Mouse (Mus musculus): ENCODE data around the gene Cux1. TPM values are rescaled to one million over a fixed set of nuclear protein-coding genes. Genes with fewer than 3 reads are reported as not detected.

Cux1 gene
- polyA plus RNA-seq, 1 experiment from 2014 or later, result 139 TPM

DNA sequence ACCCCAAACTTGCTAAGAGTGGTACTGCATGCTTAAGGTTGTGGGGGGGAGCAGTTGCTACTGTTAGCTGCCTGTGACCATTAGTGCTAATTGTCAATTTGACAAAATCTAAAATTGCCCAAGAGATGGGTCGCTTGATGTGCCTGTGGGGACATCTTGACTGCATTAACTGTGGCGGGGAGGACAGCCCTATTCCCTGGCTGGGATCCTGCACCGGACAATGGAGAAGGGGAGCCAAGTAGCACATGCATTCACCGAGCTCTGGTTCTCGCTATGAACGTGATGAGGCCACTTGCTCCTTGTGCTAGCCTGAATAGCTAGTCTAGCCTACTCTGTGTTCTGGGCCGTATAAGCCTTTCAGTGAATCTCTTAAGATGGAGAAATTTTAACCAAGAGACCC lies 72.4 kb downstream of the Cux1 start:
- no peaks in the 10 kb centered on the region for H3K27me3 ChIP-seq
- no peak overlapping the region for H3K4me3 ChIP-seq
- H3K9ac ChIP-seq, result no peak overlapping the region
- no peak overlapping the region for H3K27ac ChIP-seq
- no peaks in the 10 kb centered on the region for H3K36me3 ChIP-seq (ENCODE audit: poor library complexity, severe bottlenecking)
- WGBS, result 75% methylated on average over 7 of the region's 7 CpGs
- H3K9me3 ChIP-seq (replicated peaks), result no peaks in the 10 kb centered on the region
- ATAC-seq, result no peak
- H3K4me1 ChIP-seq, result peaks cover 26% of the 10 kb centered on the region
- no peak overlapping the region for H3K4me2 ChIP-seq

GRCm38 (mm10) chr5:136494288-136494687 lies 73.0 kb downstream of the Cux1 start:
- ATAC-seq, result no peak
- no peak overlapping the region for H3K27ac ChIP-seq
- 86% methylated on average over 2 of the region's 2 CpGs for WGBS
- no peak overlapping the region for H3K4me2 ChIP-seq
- H3K27me3 ChIP-seq, result no peaks in the 10 kb centered on the region
- H3K4me3 ChIP-seq, result no peak overlapping the region
- peaks cover 20% of the 10 kb centered on the region for H3K4me1 ChIP-seq
- H3K36me3 ChIP-seq (ENCODE audit: poor library complexity, severe bottlenecking), result no peaks in the 10 kb centered on the region
- no peaks in the 10 kb centered on the region for H3K9me3 ChIP-seq (replicated peaks)
- H3K9ac ChIP-seq, result no peak overlapping the region

DNA sequence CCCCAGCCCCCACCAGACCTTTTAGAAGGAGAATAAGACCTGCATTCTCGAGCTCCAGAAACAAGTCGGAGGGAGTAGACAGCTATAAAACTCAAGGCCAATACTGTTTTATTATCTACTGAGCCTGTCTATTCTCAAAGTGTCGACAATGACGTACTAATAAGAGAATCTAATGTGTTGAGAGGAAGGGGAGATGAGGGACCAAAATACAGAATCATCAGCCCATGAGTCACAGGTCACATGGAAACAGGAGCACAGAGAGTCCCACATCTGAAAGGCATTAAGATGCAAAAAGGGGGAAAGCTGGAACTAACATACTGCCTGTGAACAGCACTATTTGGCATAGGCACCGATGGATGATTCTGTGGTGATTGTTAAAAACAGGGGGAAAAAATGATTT lies 77.8 kb downstream of the Cux1 start:
- WGBS, result 87% methylated on average over 5 of the region's 5 CpGs

DNA sequence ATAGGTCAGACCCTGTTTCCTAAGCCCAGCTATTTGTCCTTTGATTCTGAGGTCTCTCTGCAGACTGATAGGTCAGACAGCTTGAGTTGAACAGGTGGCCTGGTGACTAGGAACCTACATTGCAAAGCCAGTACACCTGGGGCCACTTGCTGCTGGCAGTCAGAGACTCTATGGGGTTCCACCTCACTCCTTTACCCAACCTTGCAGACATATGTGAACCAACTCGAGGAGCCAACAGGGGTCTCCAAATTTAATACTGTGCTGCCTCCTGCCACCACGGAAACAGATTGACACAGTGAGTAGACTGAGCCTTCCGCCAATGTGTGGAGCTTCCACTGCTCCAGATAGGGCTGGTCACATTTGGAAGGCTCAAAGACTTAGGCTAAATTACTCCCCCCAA lies 78.6 kb downstream of the Cux1 start:
- Histone ChIP-seq H3K9me3 (replicated peaks) (no peaks in the 10 kb centered on the region), H3K27me3 (no peaks in the 10 kb centered on the region), H3K4me2 (no peak overlapping the region), H3K36me3 (ENCODE audit: poor library complexity, severe bottlenecking) (peaks cover 16% of the 10 kb centered on the region; the same call in 1 of the 2 replicates), H3K9ac (no peak overlapping the region), H3K27ac (no peak overlapping the region), H3K4me1 (0 out of 2 replicates have a peak, but pooled peaks cover 11% of the 10 kb centered on the region), H3K4me3 (no peak overlapping the region)
- no peak for ATAC-seq
- 81% methylated on average over 3 of the region's 3 CpGs for WGBS

More for the DNA sequence above, 77.8 kb downstream of the Cux1 start:
- no peak overlapping the region for H3K27ac ChIP-seq
- H3K4me2 ChIP-seq, result no peak overlapping the region
- no peaks in the 10 kb centered on the region for H3K27me3 ChIP-seq
- 0 out of 2 replicates have a peak, but pooled peaks cover 11% of the 10 kb centered on the region for H3K4me1 ChIP-seq
- no peak overlapping the region for H3K4me3 ChIP-seq
- H3K9me3 ChIP-seq (replicated peaks), result no peaks in the 10 kb centered on the region
- ATAC-seq, result no peak
- peaks cover 10% of the 10 kb centered on the region; the same call in 1 of the 2 replicates for H3K36me3 ChIP-seq (ENCODE audit: poor library complexity, severe bottlenecking)
- H3K9ac ChIP-seq, result no peak overlapping the region

DNA sequence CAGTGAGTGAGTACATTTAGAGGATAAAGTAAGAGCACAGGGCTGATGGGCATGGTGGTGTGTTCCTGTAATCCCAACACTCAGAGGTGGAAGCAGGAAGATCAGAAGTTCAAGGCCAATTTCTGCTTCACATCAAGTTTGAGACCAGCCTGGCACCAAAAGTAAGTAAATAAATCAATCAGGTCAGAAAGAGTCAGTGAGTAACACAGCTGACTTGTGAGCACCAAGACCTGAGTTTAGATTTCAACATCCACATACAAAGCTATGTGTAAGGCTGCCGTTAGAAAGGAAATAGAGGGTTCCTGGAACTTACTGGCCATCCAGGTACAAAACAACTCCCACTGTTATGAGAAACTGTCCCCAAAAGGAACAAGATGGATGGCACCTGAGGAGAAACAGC lies 79.1 kb downstream of the Cux1 start:
- Histone ChIP-seq H3K4me2 (no peak overlapping the region), H3K4me1 (0 out of 2 replicates have a peak, but pooled peaks cover 11% of the 10 kb centered on the region), H3K9ac (no peak overlapping the region), H3K36me3 (ENCODE audit: poor library complexity, severe bottlenecking) (peaks cover 20% of the 10 kb centered on the region; the same call in 1 of the 2 replicates), H3K4me3 (no peak overlapping the region), H3K9me3 (replicated peaks) (no peaks in the 10 kb centered on the region), H3K27me3 (no peaks in the 10 kb centered on the region), H3K27ac (no peak overlapping the region)
- no peak for ATAC-seq
- 83% methylated on average over 1 of the region's 1 CpGs for WGBS

DNA sequence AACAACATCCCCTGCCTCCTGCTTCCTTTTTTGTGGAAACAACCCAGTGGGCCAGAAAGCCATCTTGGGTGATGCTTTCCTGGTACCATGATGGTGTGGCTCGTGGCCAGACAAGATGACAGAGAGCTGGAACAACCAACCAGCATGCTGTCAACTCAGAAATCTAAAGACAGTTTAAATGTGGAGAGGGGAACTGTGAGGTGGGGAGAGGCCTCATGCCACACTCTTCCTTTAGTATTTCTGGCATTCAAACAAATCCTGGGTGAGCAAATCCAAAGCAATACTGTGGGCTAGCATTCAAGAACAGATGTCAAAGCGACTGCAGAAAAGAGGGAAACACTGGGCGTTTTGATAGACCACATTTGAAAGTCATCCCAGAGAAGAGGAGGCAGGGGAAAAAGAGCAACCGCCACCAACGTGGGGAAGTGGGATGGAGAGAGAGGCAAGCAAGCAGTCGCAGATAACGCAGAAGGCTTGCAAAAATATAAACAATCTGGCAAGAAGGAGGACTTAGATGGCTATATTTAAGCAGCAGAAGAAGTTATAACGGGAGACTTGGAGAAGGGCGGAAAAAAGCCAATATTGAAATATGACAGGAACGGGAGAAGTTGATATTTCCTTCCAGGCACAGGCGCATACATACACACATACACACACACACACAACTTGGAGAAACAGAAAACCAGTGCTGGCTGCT lies 79.7 kb downstream of the Cux1 start:
- H3K27me3 ChIP-seq, result no peaks in the 10 kb centered on the region
- H3K9ac ChIP-seq, result no peak overlapping the region
- peak; percentile 71; the same call in 1 of the 2 replicates for ATAC-seq
- 70% methylated on average over 11 of the region's 11 CpGs for WGBS
- H3K4me2 ChIP-seq, result no peak overlapping the region
- peak overlapping the region; percentile 32 for H3K27ac ChIP-seq
- H3K9me3 ChIP-seq (replicated peaks), result no peaks in the 10 kb centered on the region
- peaks cover 24% of the 10 kb centered on the region for H3K36me3 ChIP-seq (ENCODE audit: poor library complexity, severe bottlenecking)
- no peak overlapping the region for H3K4me3 ChIP-seq
- 0 out of 2 replicates have a peak, but pooled peaks cover 11% of the 10 kb centered on the region for H3K4me1 ChIP-seq

GRCm38 (mm10) chr5:136486401-136486800 lies 80.9 kb downstream of the Cux1 start:
- no peak overlapping the region for H3K4me3 ChIP-seq

GRCm38 (mm10) chr5:136485397-136485796 lies 81.9 kb downstream of the Cux1 start:
- Histone ChIP-seq H3K4me1 (0 out of 2 replicates have a peak, but pooled peaks cover 11% of the 10 kb centered on the region), H3K27ac (no peak overlapping the region), H3K4me2 (no peak overlapping the region), H3K9ac (no peak overlapping the region), H3K36me3 (ENCODE audit: poor library complexity, severe bottlenecking) (peaks cover 28% of the 10 kb centered on the region), H3K9me3 (replicated peaks) (no peaks in the 10 kb centered on the region), H3K4me3 (no peak overlapping the region), H3K27me3 (no peaks in the 10 kb centered on the region)
- no peak for ATAC-seq
- 94% methylated on average over 6 of the region's 6 CpGs for WGBS

More at GRCm38 (mm10) chr5:136486401-136486800, 80.9 kb downstream of the Cux1 start:
- H3K4me2 ChIP-seq, result no peak overlapping the region
- no peaks in the 10 kb centered on the region for H3K9me3 ChIP-seq (replicated peaks)
- H3K9ac ChIP-seq, result no peak overlapping the region
- peaks cover 24% of the 10 kb centered on the region for H3K36me3 ChIP-seq (ENCODE audit: poor library complexity, severe bottlenecking)
- ATAC-seq, result no peak
- no peak overlapping the region for H3K27ac ChIP-seq
- H3K27me3 ChIP-seq, result no peaks in the 10 kb centered on the region
- WGBS, result 85% methylated on average over 3 of the region's 3 CpGs
- H3K4me1 ChIP-seq, result 0 out of 2 replicates have a peak, but pooled peaks cover 11% of the 10 kb centered on the region

GRCm38 (mm10) chr5:136482434-136482833 lies 84.9 kb downstream of the Cux1 start:
- H3K27ac ChIP-seq, result no peak overlapping the region
- H3K36me3 ChIP-seq (ENCODE audit: poor library complexity, severe bottlenecking), result peaks cover 33% of the 10 kb centered on the region
- no peak overlapping the region for H3K4me2 ChIP-seq
- H3K9me3 ChIP-seq (replicated peaks), result no peaks in the 10 kb centered on the region
- no peaks in the 10 kb centered on the region for H3K27me3 ChIP-seq
- 94% methylated on average over 1 of the region's 1 CpGs for WGBS
- H3K4me1 ChIP-seq, result 0 out of 2 replicates have a peak, but pooled peaks cover 9% of the 10 kb centered on the region
- no peak overlapping the region for H3K4me3 ChIP-seq
- no peak for ATAC-seq
- H3K9ac ChIP-seq, result no peak overlapping the region

DNA sequence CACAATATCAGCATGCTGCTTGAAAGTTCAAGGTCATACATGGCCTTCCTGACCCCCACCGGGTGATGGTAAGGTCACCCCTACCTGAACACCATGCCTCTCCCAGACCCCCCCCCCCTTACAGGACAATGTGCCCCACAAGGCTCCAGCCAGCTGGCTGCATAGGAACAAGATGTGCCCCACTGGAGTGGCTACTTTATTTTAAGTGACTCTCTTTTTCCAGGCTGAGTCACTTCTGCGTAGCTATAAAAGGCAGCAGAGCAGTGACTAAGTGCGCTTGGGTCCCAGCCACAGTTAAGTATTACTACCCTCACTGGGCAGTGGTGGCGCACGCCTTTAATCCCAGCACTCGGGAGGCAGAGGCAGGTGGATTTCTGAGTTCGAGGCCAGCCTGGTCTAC lies 86.7 kb downstream of the Cux1 start:
- H3K9ac ChIP-seq, result no peak overlapping the region
- H3K4me1 ChIP-seq, result no peaks in the 10 kb centered on the region
- no peaks in the 10 kb centered on the region for H3K27me3 ChIP-seq
- 94% methylated on average over 7 of the region's 7 CpGs for WGBS
- no peak overlapping the region for H3K4me2 ChIP-seq
- H3K36me3 ChIP-seq (ENCODE audit: poor library complexity, severe bottlenecking), result peaks cover 32% of the 10 kb centered on the region
- H3K9me3 ChIP-seq (replicated peaks), result no peaks in the 10 kb centered on the region
- ATAC-seq, result no peak
- no peak overlapping the region for H3K27ac ChIP-seq
- H3K4me3 ChIP-seq, result no peak overlapping the region

DNA sequence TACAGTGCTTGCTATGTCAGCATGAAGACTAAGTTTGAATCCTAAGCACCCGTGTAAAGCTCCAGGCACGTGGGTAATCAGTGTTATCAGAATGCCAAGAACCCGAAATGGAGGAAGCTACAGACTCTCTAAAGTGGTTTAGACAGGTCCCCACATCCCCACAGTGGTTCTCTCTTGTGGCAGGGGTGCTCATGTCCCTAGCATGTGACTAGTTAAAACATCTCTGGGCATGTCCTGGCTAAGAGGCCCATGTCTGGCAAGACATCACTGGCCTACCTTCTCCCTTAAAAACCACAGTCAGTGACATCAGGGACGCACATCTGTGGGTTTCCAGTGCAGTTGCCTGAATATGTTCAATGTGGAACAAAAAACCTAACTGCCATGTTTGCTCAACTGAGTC lies 87.5 kb downstream of the Cux1 start:
- Histone ChIP-seq H3K4me1 (no peaks in the 10 kb centered on the region), H3K4me2 (no peak overlapping the region), H3K4me3 (no peak overlapping the region), H3K9me3 (replicated peaks) (no peaks in the 10 kb centered on the region), H3K27ac (no peak overlapping the region), H3K27me3 (no peaks in the 10 kb centered on the region), H3K36me3 (ENCODE audit: poor library complexity, severe bottlenecking) (peaks cover 26% of the 10 kb centered on the region), H3K9ac (no peak overlapping the region)
- no peak for ATAC-seq
- 91% methylated on average over 4 of the region's 4 CpGs for WGBS

GRCm38 (mm10) chr5:136479024-136479763 lies 88.1 kb downstream of the Cux1 start:
- ATAC-seq, result no peak
- H3K36me3 ChIP-seq (ENCODE audit: poor library complexity, severe bottlenecking), result peaks cover 20% of the 10 kb centered on the region
- H3K4me2 ChIP-seq, result no peak overlapping the region
- no peaks in the 10 kb centered on the region for H3K4me1 ChIP-seq
- no peak overlapping the region for H3K4me3 ChIP-seq
- 94% methylated on average over 6 of the region's 6 CpGs for WGBS
- no peaks in the 10 kb centered on the region for H3K9me3 ChIP-seq (replicated peaks)
- no peaks in the 10 kb centered on the region for H3K27me3 ChIP-seq
- no peak overlapping the region for H3K9ac ChIP-seq
- H3K27ac ChIP-seq, result no peak overlapping the region
